Mouse (Mus musculus): ENCODE results near the gene Lrriq1.

The Lrriq1 gene

DNA sequence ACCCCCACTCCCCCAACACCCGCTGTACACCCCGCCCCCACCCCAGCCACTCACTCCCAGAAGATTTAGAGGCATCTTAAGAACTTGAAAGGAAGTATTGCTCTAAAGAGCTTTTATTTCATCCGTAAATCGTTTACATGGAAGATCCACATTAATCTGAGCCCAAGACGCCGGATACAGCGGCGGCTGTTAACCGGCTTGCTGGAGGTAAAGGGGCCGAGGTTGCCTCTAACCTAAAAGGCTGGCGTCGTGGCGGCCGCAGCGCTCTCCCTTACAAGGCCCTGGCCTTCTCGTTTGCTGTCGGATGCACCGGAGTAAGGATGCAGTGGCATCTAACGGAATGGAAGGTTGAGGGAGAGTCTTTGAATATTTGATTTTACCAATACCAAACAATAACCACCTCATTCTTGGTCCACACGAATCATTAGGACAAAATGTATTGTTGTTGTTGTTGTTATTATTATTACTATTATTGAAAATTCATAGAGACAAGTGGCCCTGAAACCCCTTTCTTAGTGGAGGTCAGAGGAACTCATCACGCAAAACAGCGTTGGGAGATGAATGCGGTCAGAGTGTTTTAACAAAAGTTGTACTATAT lies 206.9 kb downstream of the Lrriq1 start:
- no peak for DNase-seq (ENCODE audit: extremely low read depth, low read depth)

DNA sequence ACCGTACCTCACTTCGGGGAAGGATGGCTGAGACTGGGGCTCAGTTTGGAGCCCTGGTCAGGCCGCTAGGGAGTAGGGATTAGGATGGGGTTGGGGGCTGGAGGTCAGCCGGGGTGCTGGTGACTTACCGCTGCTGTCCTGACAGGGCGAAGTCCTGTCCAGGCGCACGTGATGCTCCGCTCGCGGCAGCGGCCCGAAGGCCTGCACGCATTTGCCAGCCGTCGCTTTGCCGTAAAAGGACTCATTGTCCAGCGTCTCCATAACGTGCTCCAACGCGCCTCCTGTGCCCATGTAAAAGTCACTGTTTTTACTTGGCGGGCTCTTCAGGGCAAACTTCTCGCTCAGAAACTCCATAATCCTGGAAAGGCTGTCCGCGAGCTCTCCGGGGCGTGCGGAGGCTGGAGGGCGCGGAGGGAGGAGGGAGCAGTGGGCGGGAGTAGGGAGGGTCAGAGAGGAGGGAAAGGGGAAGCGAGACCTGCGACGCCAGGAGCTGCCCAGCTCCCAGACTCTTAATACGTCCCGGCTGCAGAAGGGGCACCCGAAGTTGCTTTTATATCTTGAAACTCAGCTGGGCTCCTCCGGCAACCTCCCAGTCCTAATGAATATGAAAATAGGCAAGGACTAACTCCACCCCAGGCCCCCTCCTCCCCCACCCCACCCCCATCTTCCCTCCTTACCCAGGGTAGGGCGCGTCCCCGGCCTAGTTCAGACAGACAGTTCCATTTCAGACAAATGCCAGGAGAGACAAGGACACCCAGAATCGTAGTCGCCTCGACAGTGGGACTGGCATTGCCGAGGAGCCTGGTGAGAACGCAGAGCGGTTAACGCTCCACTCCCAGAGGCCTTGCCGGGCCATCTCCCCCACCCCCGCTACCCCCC lies 207.6 kb downstream of the Lrriq1 start:
- no peak for DNase-seq (ENCODE audit: extremely low read depth, low read depth)

DNA sequence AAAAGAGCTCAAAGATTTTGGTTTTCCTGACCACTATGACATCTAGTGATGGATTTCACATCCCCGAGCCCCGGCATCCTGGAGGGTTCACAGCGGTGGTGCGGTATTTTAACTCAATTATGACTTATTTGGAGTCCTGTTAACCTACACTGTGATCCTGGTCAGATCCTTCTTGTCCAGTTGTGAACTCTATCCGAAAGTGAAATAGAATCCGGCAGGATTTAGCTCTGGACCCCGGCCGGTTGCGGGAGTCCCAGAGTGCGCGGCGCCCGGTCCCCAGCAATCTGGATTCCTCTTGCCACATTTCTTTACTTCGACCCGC lies 208.2 kb downstream of the Lrriq1 start:
- DNase-seq (ENCODE audit: extremely low read depth, low read depth), result no peak

DNA sequence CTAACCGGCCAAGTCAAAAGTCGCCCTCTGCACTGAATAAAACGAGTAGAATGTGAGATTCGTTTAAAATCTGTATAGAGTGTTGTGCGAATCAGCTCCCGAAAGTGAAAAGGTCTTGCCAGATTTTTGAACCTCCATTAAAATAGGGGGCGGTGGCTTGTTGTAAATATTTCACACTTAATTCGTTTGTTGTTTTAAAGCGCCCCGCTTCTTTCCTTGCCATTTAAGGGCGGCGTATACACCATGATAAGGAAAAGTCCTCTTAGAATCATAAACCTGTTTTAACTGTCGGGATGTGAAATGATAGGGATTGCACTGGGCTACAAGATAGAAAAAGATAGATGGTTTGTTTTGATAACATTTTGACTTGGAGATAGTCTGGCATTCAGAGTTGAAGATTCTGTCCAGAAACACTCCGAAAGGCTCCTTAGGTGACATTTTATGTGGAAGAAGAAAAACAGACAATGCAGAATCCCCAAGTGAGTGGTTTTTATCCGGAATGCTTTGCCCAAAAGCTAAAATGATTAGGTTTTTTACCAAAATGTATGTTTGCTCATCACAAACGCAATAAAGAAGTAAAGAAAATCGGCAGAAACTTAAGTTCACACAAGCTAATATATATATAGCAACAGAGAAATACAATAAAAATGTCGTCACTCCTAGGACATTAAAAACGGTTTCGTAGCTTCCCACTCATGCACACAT lies 208.7 kb downstream of the Lrriq1 start:
- no peak for DNase-seq (ENCODE audit: extremely low read depth, low read depth)

DNA sequence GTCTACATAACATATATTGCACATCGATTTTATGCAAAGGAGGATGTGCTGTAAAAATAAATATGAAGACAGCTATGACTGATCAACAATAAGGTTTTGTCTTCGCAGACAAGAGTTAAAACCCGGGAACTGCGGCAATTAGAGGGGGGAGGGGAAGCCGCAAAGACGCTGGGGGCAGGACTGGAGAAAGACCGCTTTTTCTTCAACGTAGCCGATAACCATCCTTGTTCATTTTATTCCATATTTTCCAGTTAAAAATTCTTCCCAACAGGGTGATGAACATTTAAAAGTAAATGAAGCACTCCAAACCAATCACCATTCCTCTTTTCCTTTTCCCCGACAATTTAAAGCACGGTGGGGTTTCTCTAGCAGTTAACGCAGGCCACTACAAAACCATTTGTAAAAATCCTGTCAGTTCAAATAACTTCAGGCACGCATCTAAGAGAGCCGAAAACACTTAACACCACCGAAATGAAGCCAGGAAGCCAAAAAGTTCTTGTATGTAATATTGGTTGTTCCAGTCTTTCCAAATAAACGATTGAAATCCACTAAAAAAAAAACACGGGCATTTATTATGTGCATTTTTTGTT lies 209.4 kb downstream of the Lrriq1 start:
- no peak for DNase-seq (ENCODE audit: extremely low read depth, low read depth)

DNA sequence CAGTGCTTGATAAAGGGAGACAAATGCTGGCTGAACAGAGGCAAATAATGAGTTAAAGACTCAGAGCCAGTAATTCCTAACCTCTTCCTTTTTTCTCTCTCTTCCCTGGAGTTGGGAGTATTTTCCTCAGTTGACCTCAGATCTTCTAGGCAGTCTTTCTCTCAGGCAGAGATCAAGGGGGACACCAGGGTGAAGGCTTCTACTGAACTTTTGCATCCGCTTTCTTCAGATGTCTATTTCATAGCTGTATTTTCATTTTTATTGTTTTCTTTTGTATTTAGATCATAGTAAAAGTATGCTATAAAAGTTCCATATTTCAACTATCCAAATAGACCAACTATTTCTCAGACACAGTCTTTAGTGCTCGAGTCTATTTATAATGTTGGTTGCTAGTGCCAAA lies 233.6 kb downstream of the Lrriq1 start:
- no peak for DNase-seq (ENCODE audit: extremely low read depth, low read depth)

DNA sequence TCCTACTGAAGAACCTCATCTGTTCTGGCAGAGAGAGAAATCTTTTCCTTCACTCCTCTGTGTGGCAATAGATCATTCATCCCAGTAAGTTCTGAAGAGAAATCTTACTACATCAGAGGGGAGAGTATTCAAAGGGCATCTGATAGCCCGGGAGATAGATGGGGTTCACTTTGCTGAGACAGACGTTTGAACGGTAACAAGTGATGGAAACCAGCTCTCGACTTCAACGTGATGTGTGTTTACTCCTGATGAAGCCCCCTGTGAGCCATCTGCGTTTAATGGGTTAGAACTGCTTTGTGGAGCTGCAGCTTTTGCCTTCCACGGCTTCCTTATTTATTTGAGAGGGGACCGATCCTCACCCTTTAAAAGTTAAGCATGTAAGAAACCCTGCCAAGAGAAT lies 235.2 kb downstream of the Lrriq1 start:
- DNase-seq (ENCODE audit: extremely low read depth, low read depth), result no peak

DNA sequence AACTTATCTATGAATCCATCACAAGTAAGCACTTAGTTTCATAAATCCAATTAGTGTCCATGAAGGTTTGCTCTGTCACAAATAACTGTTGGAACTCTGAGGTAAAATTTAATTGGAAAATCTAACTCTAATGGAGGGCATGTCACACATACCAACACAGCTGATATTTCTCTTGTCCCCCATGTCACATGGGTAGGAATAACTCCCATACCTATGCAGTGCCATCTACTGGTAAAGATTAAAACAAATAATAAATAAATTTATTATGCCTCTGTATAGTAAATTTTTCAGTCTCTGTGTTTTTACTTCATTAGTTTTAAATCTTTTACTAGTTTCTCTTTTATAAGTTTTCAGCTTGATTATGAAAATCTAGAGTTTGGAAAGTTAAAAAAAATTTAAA lies 236.5 kb downstream of the Lrriq1 start:
- no peak for DNase-seq (ENCODE audit: extremely low read depth, low read depth)
